Mouse (Mus musculus) layer of hippocampus, adult 18-20 months (tissue): ENCODE data around the gene Bub3. TPM values are rescaled to one million over a fixed set of nuclear protein-coding genes. Genes with fewer than 3 reads are reported as not detected.

Source experiments
- DNase-seq, 2 experiments: peaks; one replicate each; pipeline ENCODE4 v3.0.0; 2022; ENCODE audit warnings: low spot score in 2 of 2
- long read RNA-seq: library from polyadenylated mRNA; stranded (forward); transcript quantifications from one replicate; pipeline ENCODE4 v2.0.0, GENCODE M21; 2021
- total RNA-seq, 2 experiments: library from RNA; stranded (reverse); gene quantifications; 2 replicates each; pipeline ENCODE4 v1.2.3; 2021

Gene Bub3
- 10 to 100 TPM; 60.9 to 63.2 TPM for total RNA-seq
- long read RNA-seq, transcript Bub3-201 (8 exons, 2,218 nt), result major isoform, 73 of 84 reads
- long read RNA-seq, partial matches to known transcripts, result 6 of 84 reads
- long read RNA-seq, other reads (novel, unspliced or antisense), result 5 of 84 reads

- DNase-seq, result peak; percentile 88 to 97
Measured at GRCm38 (mm10) chr7:131559986-131560696, at the start of gene Bub3. Gene Bub3, plus strand, starts transcription at chr7:131560222.

DNA sequence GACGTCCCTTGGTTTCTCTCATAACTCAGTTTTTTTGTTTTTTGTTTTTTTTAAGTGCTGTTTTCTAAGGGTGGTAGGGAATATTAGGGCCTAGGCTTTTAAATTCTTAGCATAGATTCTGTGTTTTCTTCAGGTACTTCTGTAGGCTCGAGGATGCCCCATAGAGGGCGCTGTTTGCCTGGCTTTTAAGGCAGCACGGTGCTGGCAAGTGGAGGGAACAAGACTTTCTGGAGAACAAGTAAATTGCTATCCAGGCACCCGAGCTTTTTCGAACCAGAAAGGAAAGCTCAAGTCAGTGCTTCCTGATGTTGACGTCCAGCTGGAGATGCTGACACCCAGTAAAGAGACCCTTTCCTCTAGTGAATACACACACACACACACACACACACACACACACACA, 20.0 kb upstream of the Bub3 start:
- DNase-seq, result peak; percentile 66 to 83

DNA sequence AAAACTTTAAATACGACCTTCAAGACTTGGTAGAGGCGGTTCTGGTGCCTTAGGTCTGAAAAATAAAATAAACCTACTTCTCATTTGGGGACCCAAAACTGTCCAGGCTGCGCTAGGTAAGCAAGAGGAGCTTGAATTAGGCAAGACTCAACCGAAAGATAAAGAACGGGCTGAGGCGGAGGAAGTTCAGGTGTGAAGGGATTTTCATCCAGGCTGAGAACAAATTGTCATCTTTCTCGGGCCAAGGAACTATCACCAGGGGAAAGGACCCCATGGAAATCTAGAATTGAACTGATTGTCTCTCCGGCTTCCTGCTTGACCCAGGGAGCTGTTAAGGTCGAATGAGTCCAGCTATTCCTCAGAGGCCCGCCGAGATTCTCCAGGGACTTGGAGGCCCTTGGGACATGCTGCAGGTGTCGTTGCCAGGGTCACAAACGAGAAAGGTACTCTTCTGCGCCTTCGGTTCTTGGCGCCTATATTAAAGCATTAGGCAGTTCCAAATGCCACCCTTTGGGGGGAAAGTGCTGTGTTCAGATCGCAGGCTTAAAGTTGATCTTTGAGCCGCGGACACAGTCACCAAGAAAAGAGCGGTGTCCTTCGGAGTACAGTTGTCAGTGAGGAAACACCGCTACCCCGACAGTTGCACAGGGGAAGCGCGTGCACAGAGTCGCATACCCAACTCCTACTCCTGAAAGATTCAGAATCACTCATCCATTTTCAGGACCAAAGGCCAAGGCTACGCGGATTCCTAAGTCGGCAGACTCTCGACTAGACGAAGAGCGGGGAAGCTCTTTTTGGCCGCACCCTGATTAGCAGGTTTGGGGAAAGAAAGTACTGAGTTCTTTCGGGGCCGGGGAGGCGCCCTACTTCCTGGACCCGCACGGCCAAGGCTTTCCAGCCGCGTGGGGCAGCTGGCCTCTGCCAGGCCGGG, 18.6 kb upstream of the Bub3 start:
- no peak for DNase-seq

- DNase-seq, result no peak
Measured at GRCm38 (mm10) chr7:131542115-131542871, 17.7 kb upstream of the Bub3 start, which contains the start of gene Hmx3. Gene Hmx3, plus strand, starts transcription at chr7:131542867.

GRCm38 (mm10) chr7:131542872-131543622, 17.0 kb upstream of the Bub3 start:
- no peak for DNase-seq

GRCm38 (mm10) chr7:131543623-131544481, 16.2 kb upstream of the Bub3 start:
- DNase-seq, result no peak

DNA sequence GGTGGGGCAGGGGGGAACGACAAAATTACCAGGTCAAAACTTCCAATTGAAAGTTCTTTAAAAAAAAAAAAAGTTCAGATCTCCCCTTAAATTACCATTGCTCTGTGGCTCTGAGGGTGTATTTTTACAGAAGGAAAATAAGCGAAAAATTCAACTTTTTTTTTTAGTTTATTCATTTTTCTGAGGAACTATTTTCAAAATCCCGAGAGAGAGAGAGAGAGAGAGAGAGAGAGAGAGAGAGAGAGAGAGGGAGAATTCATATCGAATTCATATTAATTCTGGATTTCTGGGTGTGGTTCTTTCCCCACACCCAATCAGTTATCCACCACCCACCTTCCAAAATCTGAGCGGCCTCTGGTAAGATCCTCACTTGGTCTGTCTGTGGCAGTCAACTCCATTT, 15.2 kb upstream of the Bub3 start:
- DNase-seq, result no peak

- no peak for DNase-seq
Measured at GRCm38 (mm10) chr7:131545701-131546385, 14.2 kb upstream of the Bub3 start.

DNA sequence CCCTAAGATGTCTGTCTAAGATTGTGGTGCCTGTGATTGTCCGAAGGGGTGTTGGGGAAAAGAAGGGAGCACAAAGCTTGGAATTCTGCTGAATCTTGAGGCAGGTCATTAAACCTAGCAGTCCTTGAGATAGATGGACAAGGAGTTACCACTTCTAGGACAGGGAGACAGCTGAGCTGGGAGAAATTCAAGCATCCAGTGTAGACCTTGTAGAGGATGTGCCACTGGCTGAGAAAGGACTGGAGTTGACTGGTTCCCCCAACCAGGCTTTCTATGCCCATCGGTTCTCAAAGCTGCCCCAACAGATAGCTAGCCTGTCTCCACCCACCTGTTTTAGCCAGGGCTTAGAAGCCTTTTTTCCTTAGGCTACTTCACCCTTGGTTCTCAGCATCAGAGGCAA, 13.6 kb upstream of the Bub3 start:
- DNase-seq, result no peak

DNA sequence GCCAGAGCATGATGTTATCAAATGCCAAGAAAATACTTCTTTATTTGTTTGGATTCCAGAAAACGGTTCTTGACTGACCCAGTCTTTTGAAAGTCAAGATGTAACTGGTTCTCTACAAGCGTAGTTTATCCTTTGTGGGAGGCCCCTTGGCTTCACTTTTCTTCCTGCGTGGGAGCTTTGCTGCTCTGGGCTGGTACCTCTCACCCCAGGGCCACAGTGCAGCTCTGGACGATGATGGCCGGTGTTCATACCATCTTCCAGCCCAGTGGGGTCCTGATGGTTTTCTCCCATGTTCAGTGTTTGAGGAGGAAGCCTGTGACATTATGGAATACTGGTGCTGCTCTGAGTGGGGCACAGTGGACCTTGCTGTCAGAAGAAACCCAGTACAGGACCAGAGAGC, 12.5 kb upstream of the Bub3 start:
- no peak for DNase-seq

DNA sequence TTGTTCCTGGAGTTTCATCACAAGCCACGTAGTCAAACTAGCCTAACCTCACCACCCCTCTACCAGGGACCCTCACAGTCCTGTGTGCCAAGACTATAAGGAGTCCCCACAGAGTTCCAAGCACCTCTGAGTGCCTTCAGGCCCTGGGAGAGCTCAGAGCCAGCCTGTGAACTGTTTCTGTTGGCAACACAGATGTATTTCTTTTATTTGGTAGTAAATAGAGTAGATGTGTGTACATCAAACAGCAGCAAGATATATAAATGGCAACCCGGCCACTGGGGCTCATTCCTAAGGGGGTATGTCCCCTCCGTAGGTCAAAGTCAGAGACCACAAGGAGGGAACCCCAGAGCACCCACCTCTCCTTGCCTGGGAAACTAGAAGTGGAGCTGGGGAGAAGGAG, 11.5 kb upstream of the Bub3 start, which contains the start of gene Hmx2:
Hmx2 (plus strand) TSS at position 301 of the 400 bp plus-strand sequence.
- DNase-seq, result no peak

DNA sequence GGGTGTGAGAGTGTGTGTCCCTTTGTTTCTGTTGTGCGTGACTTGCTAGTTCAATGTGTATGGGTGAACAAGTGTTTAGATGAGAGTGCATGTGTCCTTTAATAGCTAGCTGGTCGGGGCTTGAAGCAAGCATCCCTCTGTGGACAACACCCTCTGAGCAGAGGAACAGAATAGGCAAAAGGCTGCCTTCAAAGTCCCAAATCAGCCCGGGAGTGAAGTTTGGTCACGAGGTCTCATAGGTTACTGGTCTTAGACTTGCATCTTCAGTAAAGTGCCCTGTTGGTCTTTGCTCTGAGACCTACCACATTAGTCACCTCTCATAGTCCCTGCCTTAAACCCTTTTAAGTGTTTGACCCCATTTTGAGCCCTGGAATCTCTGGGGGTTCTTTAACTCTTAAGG, 8.6 kb upstream of the Bub3 start:
- DNase-seq, result no peak

DNA sequence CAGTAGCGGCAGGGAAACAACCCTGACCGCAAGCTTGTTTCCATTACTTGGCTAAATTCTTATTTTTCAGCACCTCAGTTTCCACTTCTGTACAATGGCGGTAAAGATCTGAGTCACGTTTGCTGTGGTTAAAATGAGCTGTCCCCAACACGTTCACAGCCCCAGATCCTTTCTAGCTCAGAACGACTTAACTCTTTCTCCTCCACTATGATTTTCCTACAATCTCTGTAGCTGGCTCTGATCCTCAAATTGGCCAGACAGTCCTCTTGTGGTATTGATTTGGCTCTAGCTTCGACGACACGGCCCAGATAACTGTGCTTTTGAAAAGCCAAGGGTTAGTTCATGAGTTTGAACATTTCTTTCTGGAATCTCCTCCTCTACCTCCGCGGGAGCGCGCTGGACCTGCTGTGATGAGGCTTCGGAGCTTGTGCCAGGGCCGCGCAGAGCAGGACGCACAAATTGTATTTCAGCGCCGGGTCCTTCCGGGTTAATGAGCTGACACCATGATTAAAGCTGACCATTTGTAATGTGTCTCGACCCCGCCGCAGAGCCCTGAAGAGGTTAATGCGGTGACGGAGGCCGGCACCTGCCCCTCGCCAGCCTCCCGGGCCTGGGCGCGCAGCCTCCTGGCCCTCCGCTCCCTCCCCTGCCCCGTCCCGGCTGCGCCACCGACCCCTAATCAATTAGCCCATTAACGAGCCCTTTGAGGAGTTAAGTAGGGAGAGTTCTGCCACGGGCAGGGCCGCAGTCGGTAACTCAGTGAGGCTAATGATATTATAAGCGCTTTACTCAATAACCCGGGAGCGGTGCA, 7.9 kb upstream of the Bub3 start:
- no peak for DNase-seq

GRCm38 (mm10) chr7:131552781-131553180, 7.2 kb upstream of the Bub3 start:
- no peak for DNase-seq

GRCm38 (mm10) chr7:131553771-131554175, 6.2 kb upstream of the Bub3 start:
- DNase-seq, result no peak

GRCm38 (mm10) chr7:131554341-131555180, 5.5 kb upstream of the Bub3 start:
- no peak for DNase-seq
